Mouse (Mus musculus) cerebellum, adult 18-20 months (tissue): Measurements from ENCODE around the gene Cmtm6.
A peak's percentile ranks its signal among the peaks of the same experiment; 100 is the strongest.

Source experiments
- DNase-seq, 2 experiments: peaks; one replicate each; pipeline ENCODE4 v3.0.0; 2021

The Cmtm6 gene

GRCm38 (mm10) chr9:114775272-114775671 lies 44.4 kb downstream of the Cmtm6 start:
- DNase-seq, result peak; percentile 81 to 88

- DNase-seq, result no peak
Observed at GRCm38 (mm10) chr9:114776361-114776760, 45.4 kb downstream of the Cmtm6 start.

- no peak for DNase-seq
Observed at GRCm38 (mm10) chr9:114777178-114778046, 46.5 kb downstream of the Cmtm6 start.

GRCm38 (mm10) chr9:114778047-114778390 lies 47.1 kb downstream of the Cmtm6 start:
- DNase-seq, result no peak

GRCm38 (mm10) chr9:114778877-114779276 lies 48.0 kb downstream of the Cmtm6 start:
- DNase-seq, result no peak

GRCm38 (mm10) chr9:114779984-114780745 lies 49.2 kb downstream of the Cmtm6 start:
- no peak for DNase-seq

- DNase-seq, result peak in 1 of 2 experiments; percentile 49
Observed at GRCm38 (mm10) chr9:114780746-114781525, 50.0 kb downstream of the Cmtm6 start.

- peak; percentile 51 to 52 for DNase-seq
Observed at GRCm38 (mm10) chr9:114781526-114782212, 50.8 kb downstream of the Cmtm6 start, which contains the start of gene Cmtm7. TSS of gene Cmtm7 (minus strand) at chr9:114781856.

- DNase-seq, result no peak
Observed at GRCm38 (mm10) chr9:114785432-114786125, 54.7 kb downstream of the Cmtm6 start.

GRCm38 (mm10) chr9:114787134-114787533 lies 56.2 kb downstream of the Cmtm6 start:
- DNase-seq, result no peak

- no peak for DNase-seq
Observed at GRCm38 (mm10) chr9:114787716-114788115, 56.8 kb downstream of the Cmtm6 start.

GRCm38 (mm10) chr9:114788697-114789096 lies 57.8 kb downstream of the Cmtm6 start:
- no peak for DNase-seq

- DNase-seq, result no peak
Observed at GRCm38 (mm10) chr9:114789557-114789956, 58.6 kb downstream of the Cmtm6 start.

- no peak for DNase-seq
Observed at GRCm38 (mm10) chr9:114789989-114790388, 59.1 kb downstream of the Cmtm6 start.

GRCm38 (mm10) chr9:114793764-114794295 lies 62.9 kb downstream of the Cmtm6 start:
- no peak for DNase-seq

- DNase-seq, result no peak
Observed at GRCm38 (mm10) chr9:114794491-114794890, 63.6 kb downstream of the Cmtm6 start.

GRCm38 (mm10) chr9:114796473-114797050 lies 65.6 kb downstream of the Cmtm6 start:
- no peak for DNase-seq

- peak; percentile 82 to 83 for DNase-seq
Observed at GRCm38 (mm10) chr9:114797329-114798004, 66.6 kb downstream of the Cmtm6 start.

GRCm38 (mm10) chr9:114798845-114799244 lies 67.9 kb downstream of the Cmtm6 start:
- no peak for DNase-seq
